Mouse (Mus musculus) common myeloid progenitor, adult 5-6 weeks (primary cell): ENCODE measurements around the gene Sprtn. TPM values are rescaled to one million over a fixed set of nuclear protein-coding genes. Genes with fewer than 3 reads are reported as not detected.

Experiments
- ATAC-seq: replicated peaks from 2 replicates; pipeline ENCODE4 v1.8.0; 2016; ENCODE audit warnings: low read depth, mild to moderate bottlenecking, moderate TSS enrichment, inconsistent platforms; ENCODE audit not compliant: poor library complexity, severe bottlenecking
- total RNA-seq: library from RNA; stranded (forward); fragments of 200-1000, 187-1606 nt; gene quantifications from 2 replicates; pipeline ENCODE4 v1.2.3, GENCODE M21; 2017

Gene Sprtn
- total RNA-seq, 1 experiment from 2014 or later = 26.8 TPM

DNA sequence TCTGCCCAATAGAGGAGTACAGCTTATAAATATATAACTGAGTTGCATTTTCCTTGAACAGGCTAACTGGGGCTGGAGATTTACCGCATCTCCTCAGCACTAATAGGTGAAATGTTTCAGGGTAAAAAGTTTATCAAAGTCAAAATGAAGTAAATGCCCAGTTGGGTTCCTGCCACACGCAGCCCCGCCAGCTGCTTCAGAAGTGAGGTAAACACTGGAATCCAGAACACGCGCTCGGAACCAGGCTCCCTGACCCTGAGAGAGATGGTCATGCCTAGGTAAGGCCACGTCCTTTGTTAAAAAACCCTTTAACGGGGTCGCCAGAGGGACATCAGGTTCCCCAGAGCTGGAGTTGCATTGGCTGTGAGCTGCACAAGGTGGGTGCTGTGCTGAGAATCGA is 39.0 kb downstream of the Sprtn start:
- no peak for ATAC-seq

DNA sequence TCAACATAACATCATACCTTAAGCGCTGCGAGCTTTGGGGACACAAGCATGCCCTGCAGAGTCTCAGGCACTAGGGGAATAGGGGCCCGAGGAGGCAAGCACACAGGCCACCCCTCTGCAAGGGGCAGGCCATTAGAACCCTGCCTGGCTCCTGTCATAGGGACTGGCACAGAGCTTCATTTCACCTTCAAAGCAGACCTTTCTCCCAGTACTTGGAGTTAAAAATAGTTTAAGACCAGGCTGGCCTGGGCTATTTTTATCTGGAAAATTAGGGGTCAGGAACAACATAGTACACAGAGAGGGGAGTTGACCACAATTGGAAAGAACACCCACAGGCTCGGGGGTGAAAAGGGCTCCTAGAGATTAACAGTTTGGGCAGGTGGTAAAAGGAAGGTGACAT is 39.6 kb downstream of the Sprtn start:
- ATAC-seq = no peak

DNA sequence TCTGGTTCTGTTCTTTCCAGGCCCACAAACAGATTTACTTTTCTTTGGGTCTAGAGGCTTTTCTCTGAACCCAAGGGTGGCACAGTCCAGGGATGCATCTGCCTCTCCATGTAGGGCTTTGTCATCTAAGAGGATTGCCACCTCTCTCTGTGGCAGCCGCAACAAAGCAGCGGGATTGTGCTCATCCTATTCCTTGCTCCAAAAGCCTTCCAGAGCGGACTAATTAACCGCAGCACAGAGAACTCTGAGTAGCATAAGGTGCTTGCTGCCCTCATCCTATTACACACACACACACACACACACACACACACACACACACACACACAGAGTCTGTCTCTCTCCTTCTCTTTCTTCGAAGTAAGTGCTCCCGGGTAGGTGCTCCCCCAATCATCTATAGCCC is 46.1 kb downstream of the Sprtn start:
- no peak for ATAC-seq

- no peak for ATAC-seq
Observed at GRCm38 (mm10) chr8:124944406-124944805, 46.7 kb downstream of the Sprtn start.

- ATAC-seq = peak; percentile 26
Observed at GRCm38 (mm10) chr8:124947865-124948732, 50.4 kb downstream of the Sprtn start.

DNA sequence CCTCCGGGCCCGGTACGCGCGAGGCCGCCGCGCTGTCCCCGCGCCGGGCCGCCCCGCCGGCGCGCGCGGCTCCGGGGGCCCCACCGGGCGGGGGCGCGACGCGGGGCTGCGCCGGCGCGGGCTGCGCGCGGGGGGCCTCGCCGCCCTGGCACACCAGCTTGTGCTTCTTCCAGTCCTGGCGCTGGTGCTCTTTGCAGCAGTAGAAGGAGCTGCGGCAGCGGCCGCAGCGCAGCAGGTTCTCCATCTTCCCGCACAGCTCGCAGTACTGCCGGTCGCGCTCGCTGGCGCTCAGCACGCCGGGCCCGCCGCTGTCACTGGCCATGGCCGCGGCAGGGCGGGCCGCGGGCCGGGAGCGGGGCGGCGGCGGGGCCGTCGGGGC is 51.0 kb downstream of the Sprtn start:
- ATAC-seq = no peak

DNA sequence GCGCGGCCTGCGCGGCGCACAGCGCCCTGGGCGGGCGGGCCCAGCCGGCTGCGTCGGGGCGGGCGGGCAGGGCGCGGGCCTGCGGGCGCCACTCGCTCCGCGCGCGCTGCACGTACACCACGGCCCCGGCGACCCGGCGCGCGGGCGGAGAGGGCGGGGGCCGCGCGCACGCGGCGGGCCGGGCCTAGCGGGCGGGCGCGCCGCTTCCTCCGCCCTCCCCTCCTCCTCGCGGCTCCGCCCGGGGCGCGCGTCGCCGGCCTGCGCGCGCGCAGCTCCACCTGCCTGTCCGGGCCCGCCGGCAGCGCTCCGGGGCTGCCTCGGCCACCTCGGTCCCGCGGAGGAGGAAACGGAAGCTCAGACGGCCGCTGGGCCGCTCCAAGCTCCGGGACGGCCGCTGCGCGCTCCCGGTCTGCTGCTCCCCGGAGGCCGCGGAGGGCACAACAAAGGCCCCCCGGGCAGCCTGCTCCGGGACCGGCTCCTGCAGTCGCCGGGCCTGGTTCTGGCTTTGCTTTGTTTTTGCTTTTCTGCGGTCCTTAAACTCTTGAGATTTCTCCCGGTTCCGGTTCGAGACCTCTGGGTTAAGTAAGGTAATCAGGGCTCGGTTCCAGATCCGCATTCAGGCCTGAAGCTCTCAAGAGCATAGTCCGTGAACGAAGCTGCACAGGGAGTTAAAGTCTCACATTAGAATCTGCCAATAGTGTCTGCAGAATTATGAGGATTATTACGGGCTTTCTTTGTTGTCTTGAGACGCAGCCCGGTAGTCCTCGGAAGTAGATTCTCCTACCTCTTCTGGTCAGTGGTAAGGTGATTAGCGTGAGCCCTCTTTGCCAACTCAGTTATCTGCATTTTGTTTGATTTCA is 51.8 kb downstream of the Sprtn start, which contains the start of gene Egln1:
Gene Egln1, minus strand, starts transcription at position 116 of the 860 bp plus-strand sequence.
- peak; percentile 36 for ATAC-seq

- ATAC-seq = no peak
Observed at GRCm38 (mm10) chr8:124950069-124950456, 52.4 kb downstream of the Sprtn start.

DNA sequence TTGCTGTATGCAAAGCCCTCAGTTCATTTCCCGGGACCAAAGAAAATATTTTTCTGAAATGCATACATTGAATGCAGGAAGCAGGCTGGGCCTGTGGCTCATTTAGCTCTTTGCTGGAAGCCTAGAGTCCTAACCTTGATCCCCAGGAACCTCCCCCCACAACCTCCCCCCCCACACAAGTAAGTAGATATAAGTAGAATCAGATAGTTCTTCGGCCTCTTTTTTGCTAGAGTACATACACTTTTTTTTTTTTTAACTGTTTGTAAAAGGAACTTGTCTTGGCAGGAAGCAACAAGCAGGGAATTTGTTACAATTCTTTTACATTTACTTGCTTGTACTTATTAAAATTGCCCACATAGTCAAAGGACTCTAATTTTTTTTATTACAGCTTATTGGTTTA is 53.2 kb downstream of the Sprtn start:
- ATAC-seq = no peak

DNA sequence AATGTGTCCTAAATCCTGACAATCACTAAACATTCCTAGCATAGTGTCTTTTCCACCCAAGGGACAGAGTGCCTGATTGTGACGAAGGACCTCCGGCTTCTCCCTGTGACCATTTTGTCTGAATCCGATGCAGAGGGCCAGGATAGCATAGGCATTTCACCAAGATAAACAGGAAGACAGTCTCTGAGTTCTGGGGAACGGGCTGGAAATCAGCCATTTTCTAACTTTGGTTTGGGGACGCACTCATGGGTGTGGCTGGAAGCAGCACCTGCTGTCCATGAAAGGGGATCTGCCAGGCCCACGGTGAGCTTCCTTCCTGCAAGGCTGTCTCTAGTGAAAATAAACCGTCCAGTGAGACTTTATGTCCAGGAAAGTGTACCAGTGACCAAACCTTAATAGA is 55.5 kb downstream of the Sprtn start:
- ATAC-seq = no peak

GRCm38 (mm10) chr8:124954572-124955082 is 56.9 kb downstream of the Sprtn start:
- ATAC-seq = no peak

Other genes starting within 250 kb of the Sprtn start
- gene 2310022B05Rik, start 234.5 kb upstream of the Sprtn start, total RNA-seq = 3.3 and 5.4 TPM in 2 replicates
- gene Ttc13, start 175.9 kb upstream of the Sprtn start, total RNA-seq = 43.7 and 50.6 TPM in 2 replicates
- 3.3 and 5.5 TPM in 2 replicates for gene Arv1, start 175.7 kb upstream of the Sprtn start, total RNA-seq
- not detected in 2 replicates for gene Fam89a, start 146.1 kb upstream of the Sprtn start, total RNA-seq
- not detected in 2 replicates for gene Trim67, start 104.8 kb upstream of the Sprtn start, total RNA-seq
- 69.3 and 90.7 TPM in 2 replicates for gene Gnpat, start 34.9 kb upstream of the Sprtn start, total RNA-seq
- gene 2810004N23Rik, start 34.8 kb upstream of the Sprtn start, total RNA-seq = 69.2 and 77.3 TPM in 2 replicates
- 15.2 and 16.2 TPM in 2 replicates for gene Exoc8, start 181 bp upstream of the Sprtn start, total RNA-seq
- 19.4 and 24.8 TPM in 2 replicates for gene Egln1, start 51.4 kb downstream of the Sprtn start, total RNA-seq
- gene Tsnax, start 115.1 kb downstream of the Sprtn start, total RNA-seq = 60.4 and 82.8 TPM in 2 replicates
- gene Disc1, start 156.3 kb downstream of the Sprtn start, total RNA-seq = 1.1 and 2.3 TPM in 2 replicates